Mouse (Mus musculus): Measurements from ENCODE around the gene Sipa1l1. TPM values are rescaled to one million over a fixed set of nuclear protein-coding genes. Genes with fewer than 3 reads are reported as not detected.
A peak's percentile ranks its signal among the peaks of the same experiment; 100 is the strongest.
"Not testable (repeated sequence)": the region's sequence is repeated elsewhere in the genome, so short reads cannot be mapped to it uniquely, and the experiment has no call there.

The Sipa1l1 gene
- polyA plus RNA-seq, 1 experiment from 2014 or later, result 29.4 TPM

- not testable (repeated sequence) for H3K27me3 ChIP-seq; H3K9me3 ChIP-seq; H3K9ac ChIP-seq; H3K4me1 ChIP-seq; H3K4me2 ChIP-seq; H3K36me3 ChIP-seq; H3K4me3 ChIP-seq; ATAC-seq (ENCODE audit: borderline replicate concordance, extremely low read depth, low FRiP score, low TSS enrichment); H3K27ac ChIP-seq
- 74% methylated on average over 5 of the region's 5 CpGs for WGBS
Observed at GRCm38 (mm10) chr12:82480425-82480824, 311.3 kb downstream of the Sipa1l1 start.

GRCm38 (mm10) chr12:82485466-82485865 is 316.3 kb downstream of the Sipa1l1 start:
- H3K9me3 ChIP-seq, result no peaks in the 10 kb centered on the region
- no peaks in the 10 kb centered on the region for H3K36me3 ChIP-seq
- H3K9ac ChIP-seq, result no peak overlapping the region
- no peak overlapping the region for H3K4me3 ChIP-seq
- ATAC-seq (ENCODE audit: borderline replicate concordance, extremely low read depth, low FRiP score, low TSS enrichment), result no peak
- H3K4me1 ChIP-seq, result no peaks in the 10 kb centered on the region
- H3K27me3 ChIP-seq, result no peaks in the 10 kb centered on the region
- no peak overlapping the region for H3K4me2 ChIP-seq
- WGBS, result 57% methylated on average over 2 of the region's 2 CpGs
- no peak overlapping the region for H3K27ac ChIP-seq

GRCm38 (mm10) chr12:82486829-82487560 is 317.9 kb downstream of the Sipa1l1 start:
- no peak overlapping the region for H3K4me3 ChIP-seq
- no peaks in the 10 kb centered on the region for H3K36me3 ChIP-seq
- no peak overlapping the region for H3K27ac ChIP-seq
- H3K4me2 ChIP-seq, result no peak overlapping the region
- no peaks in the 10 kb centered on the region for H3K9me3 ChIP-seq
- H3K4me1 ChIP-seq, result no peaks in the 10 kb centered on the region
- ATAC-seq (ENCODE audit: borderline replicate concordance, extremely low read depth, low FRiP score, low TSS enrichment), result no peak
- H3K27me3 ChIP-seq, result no peaks in the 10 kb centered on the region
- 28% methylated on average over 6 of the region's 6 CpGs for WGBS
- H3K9ac ChIP-seq, result no peak overlapping the region

GRCm38 (mm10) chr12:82489093-82489492 is 320.0 kb downstream of the Sipa1l1 start:
- no peak overlapping the region for H3K4me3 ChIP-seq
- ATAC-seq (ENCODE audit: borderline replicate concordance, extremely low read depth, low FRiP score, low TSS enrichment), result no peak
- no peak overlapping the region for H3K4me2 ChIP-seq
- H3K4me1 ChIP-seq, result no peaks in the 10 kb centered on the region
- H3K9ac ChIP-seq, result no peak overlapping the region
- H3K36me3 ChIP-seq, result no peaks in the 10 kb centered on the region
- H3K9me3 ChIP-seq, result no peaks in the 10 kb centered on the region
- no peak overlapping the region; the same call in 1 of the 2 replicates for H3K27ac ChIP-seq
- H3K27me3 ChIP-seq, result no peaks in the 10 kb centered on the region
- WGBS, result 46% methylated on average over 4 of the region's 4 CpGs

GRCm38 (mm10) chr12:82489621-82490020 is 320.5 kb downstream of the Sipa1l1 start:
- Histone ChIP-seq H3K27me3 (no peaks in the 10 kb centered on the region), H3K9me3 (no peaks in the 10 kb centered on the region), H3K4me3 (no peak overlapping the region), H3K9ac (no peak overlapping the region), H3K4me1 (no peaks in the 10 kb centered on the region), H3K36me3 (no peaks in the 10 kb centered on the region), H3K27ac (no peak overlapping the region; the same call in 1 of the 2 replicates), H3K4me2 (no peak overlapping the region)
- 29% methylated on average over 7 of the region's 7 CpGs for WGBS
- no peak; the same call in 1 of the 2 replicates for ATAC-seq (ENCODE audit: borderline replicate concordance, extremely low read depth, low FRiP score, low TSS enrichment)

- 56% methylated on average over 9 of the region's 9 CpGs for WGBS
Observed at GRCm38 (mm10) chr12:82492456-82492855, 323.3 kb downstream of the Sipa1l1 start.

GRCm38 (mm10) chr12:82493260-82493659 is 324.1 kb downstream of the Sipa1l1 start:
- WGBS, result 43% methylated on average over 1 of the region's 1 CpGs
- not testable (repeated sequence) for H3K9ac ChIP-seq, H3K9me3 ChIP-seq, H3K4me1 ChIP-seq, H3K27ac ChIP-seq, H3K4me2 ChIP-seq, H3K4me3 ChIP-seq, H3K36me3 ChIP-seq, H3K27me3 ChIP-seq
- peak; percentile 64; the same call in 1 of the 2 replicates for ATAC-seq (ENCODE audit: borderline replicate concordance, extremely low read depth, low FRiP score, low TSS enrichment)

More at GRCm38 (mm10) chr12:82492456-82492855, 323.3 kb downstream of the Sipa1l1 start:
- no peak overlapping the region for H3K9ac ChIP-seq
- ATAC-seq (ENCODE audit: borderline replicate concordance, extremely low read depth, low FRiP score, low TSS enrichment), result no peak
- H3K4me2 ChIP-seq, result no peak overlapping the region
- H3K9me3 ChIP-seq, result no peaks in the 10 kb centered on the region
- no peaks in the 10 kb centered on the region for H3K36me3 ChIP-seq
- H3K27ac ChIP-seq, result no peak overlapping the region
- no peak overlapping the region for H3K4me3 ChIP-seq
- H3K4me1 ChIP-seq, result no peaks in the 10 kb centered on the region
- no peaks in the 10 kb centered on the region for H3K27me3 ChIP-seq

GRCm38 (mm10) chr12:82495936-82496335 is 326.8 kb downstream of the Sipa1l1 start:
- WGBS, result 73% methylated on average over 4 of the region's 4 CpGs

GRCm38 (mm10) chr12:82497866-82498631 is 328.9 kb downstream of the Sipa1l1 start:
- Histone ChIP-seq H3K4me1 (no peaks in the 10 kb centered on the region), H3K27me3 (no peaks in the 10 kb centered on the region), H3K36me3 (no peaks in the 10 kb centered on the region), H3K4me2 (peak overlapping the region; percentile 41), H3K9ac (no peak overlapping the region), H3K4me3 (no peak overlapping the region), H3K27ac (no peak overlapping the region), H3K9me3 (no peaks in the 10 kb centered on the region)
- no peak for ATAC-seq (ENCODE audit: borderline replicate concordance, extremely low read depth, low FRiP score, low TSS enrichment)
- WGBS, result 38% methylated on average over 11 of the region's 11 CpGs

More at GRCm38 (mm10) chr12:82495936-82496335, 326.8 kb downstream of the Sipa1l1 start:
- Histone ChIP-seq H3K4me2 (no peak overlapping the region), H3K9me3 (no peaks in the 10 kb centered on the region), H3K27ac (no peak overlapping the region), H3K36me3 (no peaks in the 10 kb centered on the region), H3K4me3 (no peak overlapping the region), H3K27me3 (no peaks in the 10 kb centered on the region), H3K9ac (no peak overlapping the region), H3K4me1 (no peaks in the 10 kb centered on the region)
- no peak for ATAC-seq (ENCODE audit: borderline replicate concordance, extremely low read depth, low FRiP score, low TSS enrichment)

- Histone ChIP-seq H3K9ac (no peak overlapping the region), H3K36me3 (no peaks in the 10 kb centered on the region), H3K4me2 (no peak overlapping the region), H3K27me3 (no peaks in the 10 kb centered on the region), H3K27ac (no peak overlapping the region), H3K4me1 (no peaks in the 10 kb centered on the region), H3K9me3 (no peaks in the 10 kb centered on the region), H3K4me3 (no peak overlapping the region)
- no peak for ATAC-seq (ENCODE audit: borderline replicate concordance, extremely low read depth, low FRiP score, low TSS enrichment)
- 81% methylated on average over 4 of the region's 4 CpGs for WGBS
Observed at GRCm38 (mm10) chr12:82498701-82499100, 329.6 kb downstream of the Sipa1l1 start.

- Histone ChIP-seq H3K4me1 (no peaks in the 10 kb centered on the region), H3K4me3 (no peak overlapping the region), H3K27me3 (no peaks in the 10 kb centered on the region), H3K9ac (no peak overlapping the region), H3K36me3 (no peaks in the 10 kb centered on the region), H3K9me3 (no peaks in the 10 kb centered on the region), H3K4me2 (no peak overlapping the region), H3K27ac (no peak overlapping the region)
- ATAC-seq (ENCODE audit: borderline replicate concordance, extremely low read depth, low FRiP score, low TSS enrichment), result no peak
- WGBS, result 86% methylated on average over 5 of the region's 5 CpGs
Observed at GRCm38 (mm10) chr12:82499731-82500130, 330.6 kb downstream of the Sipa1l1 start.

Data from lung, embryonic 15.5 days (tissue).